Mouse (Mus musculus) lung, adult 2 months (tissue): ENCODE data around the gene Senp8.

ENCODE experiments used
- CTCF ChIP-seq: fragments of 200-500 bp; IDR thresholded peaks from 2 replicates; pipeline ENCODE4 v1.5.1; 2011; ENCODE audit warnings: mild to moderate bottlenecking, low read length, control low read depth; ENCODE audit not compliant: insufficient read depth
- POLR2A ChIP-seq: fragments of 200-500 bp; IDR thresholded peaks from 2 replicates; pipeline ENCODE4 v1.6.1; 2011; ENCODE audit warnings: low read depth, mild to moderate bottlenecking, control low read depth, low read length, borderline replicate concordance; ENCODE audit errors: extremely low read depth

DNA sequence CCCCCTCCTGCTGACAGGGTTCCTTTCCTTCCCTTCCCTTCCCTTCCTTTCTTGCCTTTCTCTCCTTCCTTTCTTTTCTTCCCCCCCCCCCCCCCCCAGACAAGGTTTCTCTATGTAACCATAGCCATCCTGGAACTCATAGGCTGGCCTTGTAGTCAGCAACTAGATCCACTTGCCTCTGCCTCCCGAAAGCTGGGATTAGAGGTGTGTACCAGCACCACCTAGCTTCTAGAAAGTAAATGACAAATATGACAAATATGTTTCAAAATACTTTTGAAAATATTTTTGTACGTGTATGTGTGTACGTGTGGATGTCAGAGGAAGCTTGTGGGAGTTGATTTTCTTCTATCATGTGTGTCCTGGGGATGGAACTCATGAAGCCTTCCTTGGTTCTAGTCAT lies 10.0 kb upstream of the Senp8 start:
- peak; percentile 44; the same call in 1 of the 2 replicates for TF ChIP-seq CTCF
- no peak for TF ChIP-seq POLR2A
